Mouse (Mus musculus): Measurements from ENCODE around the gene Il1f10.

DNA sequence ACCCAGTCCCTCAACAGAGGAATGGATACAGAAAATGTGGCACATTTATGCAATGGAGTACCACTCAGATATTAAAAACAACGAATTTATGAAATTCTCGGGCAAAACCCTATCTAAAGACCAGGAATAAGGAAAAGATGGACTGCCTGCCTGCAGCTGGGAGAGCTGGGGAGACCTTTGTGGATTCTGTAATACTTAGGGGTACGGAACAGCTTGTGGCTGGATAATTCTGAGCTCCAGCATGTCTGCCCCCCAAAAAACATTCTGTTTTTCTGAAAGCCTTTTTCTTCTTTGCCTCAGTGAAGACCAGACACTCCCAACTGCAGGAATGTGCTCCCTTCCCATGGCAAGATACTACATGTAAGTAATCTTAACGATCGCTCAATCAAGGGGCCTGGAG, at the start of gene Il1f10:
- no peak for TF ChIP-seq CTCF (conservative IDR thresholded peaks at IDR 0.05; ENCODE audit: low read length)
- TF ChIP-seq POU5F1 (IDR thresholded peaks at IDR 0.05; ENCODE audit: borderline replicate concordance, low read length) = no peak
- no peak for TF ChIP-seq NANOG (IDR thresholded peaks at IDR 0.05; ENCODE audit: borderline replicate concordance, low read length)

Measured in E14TG2a.4 (cell line).